Mouse (Mus musculus) cerebellum, adult 2 months (tissue): ENCODE results near the gene Jrkl. TPM values are rescaled to one million over a fixed set of nuclear protein-coding genes. Genes with fewer than 3 reads are reported as not detected.

Source experiments
- DNase-seq, 2 experiments: peaks; one replicate each; pipeline ENCODE4 v3.0.0; 2021
- H3K27ac ChIP-seq: fragments of 200-500 bp; 2 replicates; pipeline ENCODE4 v1.5.1; 2012; ENCODE audit warnings: low read length, control low read depth, inconsistent platforms; ENCODE audit not compliant: insufficient read depth
- H3K27me3 ChIP-seq: fragments of 200-500 bp; 2 replicates; pipeline ENCODE4 v1.6.1; 2012; ENCODE audit warnings: inconsistent platforms, mild to moderate bottlenecking, low read length, moderate library complexity; ENCODE audit not compliant: control insufficient read depth, insufficient read depth
- H3K4me1 ChIP-seq: fragments of 200-500 bp; 2 replicates; pipeline ENCODE4 v1.6.1; 2011; ENCODE audit warnings: low read length; ENCODE audit not compliant: control insufficient read depth, insufficient read depth
- H3K4me3 ChIP-seq: fragments of 200-500 bp; replicated peaks from 2 replicates; pipeline ENCODE3; 2011; ENCODE audit warnings: mild to moderate bottlenecking, low read depth, low read length, control low read depth; ENCODE audit not compliant: insufficient read depth
- CTCF ChIP-seq: fragments of 200-500 bp; IDR thresholded peaks from 2 replicates; pipeline ENCODE4 v1.5.1; 2011; ENCODE audit warnings: low read depth, mild to moderate bottlenecking, control low read depth, low read length, moderate library complexity, borderline replicate concordance; ENCODE audit not compliant: insufficient read depth
- POLR2A ChIP-seq: fragments of 200-500 bp; IDR thresholded peaks from 2 replicates; pipeline ENCODE4 v1.6.1; 2011; ENCODE audit warnings: low read length, control low read depth, borderline replicate concordance; ENCODE audit not compliant: insufficient read depth
- WGBS: fragments of 180-500 bp; shearing (Covaris S2); methylation state at CpG from one replicate; pipeline ENCODE4 v1.1.7; 2018; 5-methylcytosine and 5-hydroxymethylcytosine counted together
- polyA plus RNA-seq: library from polyadenylated mRNA; depleted of rRNA; stranded (reverse); fragments of >200 nt; gene quantifications from 2 replicates; pipeline ENCODE4 v1.2.3, GENCODE M21; 2012; rRNA removed

Gene Jrkl
- polyA plus RNA-seq, result 5.4 and 5.6 TPM in 2 replicates

- WGBS, result 1% methylated on average over 10 of the region's 10 CpGs
- Histone ChIP-seq H3K27ac (peak within 1 kb of the TSS; percentile 41; the same call in 1 of the 2 replicates), H3K27me3 (no peaks in the 10 kb centered on the region), H3K4me1 (no peaks in the 10 kb centered on the region), H3K4me3 (peak within 1 kb of the TSS; percentile 100)
- TF ChIP-seq CTCF, result no peak
- TF ChIP-seq POLR2A, result no peak
- peak; percentile 49 to 54 for DNase-seq
These were observed at the start of gene Jrkl for GRCm38 (mm10) chr9:13245481-13245880. Gene Jrkl, minus strand, starts transcription at chr9:13245829.

GRCm38 (mm10) chr9:13287482-13287881 is 41.9 kb upstream of the Jrkl start:
- WGBS, result 68% methylated on average over 2 of the region's 2 CpGs
- no peak overlapping the region for H3K27ac ChIP-seq
- TF ChIP-seq POLR2A (no peak), CTCF (no peak)
- no peaks in the 10 kb centered on the region for H3K4me1 ChIP-seq
- no peak overlapping the region for H3K4me3 ChIP-seq
- no peak for DNase-seq
- H3K27me3 ChIP-seq, result no peaks in the 10 kb centered on the region

- no peak overlapping the region for H3K27ac ChIP-seq
These were observed 27.6 kb upstream of the Jrkl start for GRCm38 (mm10) chr9:13273219-13273618.

GRCm38 (mm10) chr9:13260980-13261379 is 15.4 kb upstream of the Jrkl start:
- DNase-seq, result no peak
- no peak for TF ChIP-seq CTCF
- TF ChIP-seq POLR2A, result no peak
- no peak overlapping the region for H3K4me3 ChIP-seq
- H3K4me1 ChIP-seq, result no peaks in the 10 kb centered on the region
- 89% methylated on average over 3 of the region's 3 CpGs for WGBS
- H3K27me3 ChIP-seq, result no peaks in the 10 kb centered on the region
- no peak overlapping the region for H3K27ac ChIP-seq

More at GRCm38 (mm10) chr9:13273219-13273618, 27.6 kb upstream of the Jrkl start:
- DNase-seq, result no peak
- Histone ChIP-seq H3K4me3 (no peak overlapping the region), H3K4me1 (no peaks in the 10 kb centered on the region), H3K27me3 (no peaks in the 10 kb centered on the region)
- 91% methylated on average over 1 of the region's 1 CpGs for WGBS
- no peak for TF ChIP-seq POLR2A
- TF ChIP-seq CTCF, result no peak

GRCm38 (mm10) chr9:13258173-13258572 is 12.5 kb upstream of the Jrkl start:
- DNase-seq, result no peak
- WGBS, result 94% methylated on average over 2 of the region's 2 CpGs
- TF ChIP-seq POLR2A (no peak), CTCF (no peak)

GRCm38 (mm10) chr9:13256726-13257125 is 11.1 kb upstream of the Jrkl start:
- WGBS, result 98% methylated on average over 1 of the region's 1 CpGs
- Histone ChIP-seq H3K27me3 (no peaks in the 10 kb centered on the region), H3K27ac (no peak overlapping the region), H3K4me1 (no peaks in the 10 kb centered on the region), H3K4me3 (no peak overlapping the region)
- TF ChIP-seq POLR2A (no peak), CTCF (no peak)
- DNase-seq, result no peak

More at GRCm38 (mm10) chr9:13258173-13258572, 12.5 kb upstream of the Jrkl start:
- no peaks in the 10 kb centered on the region for H3K27me3 ChIP-seq
- H3K4me3 ChIP-seq, result no peak overlapping the region
- no peak overlapping the region for H3K27ac ChIP-seq
- no peaks in the 10 kb centered on the region for H3K4me1 ChIP-seq

- no peaks in the 10 kb centered on the region for H3K4me1 ChIP-seq
- H3K4me3 ChIP-seq, result no peak overlapping the region
- WGBS, result 88% methylated on average over 2 of the region's 2 CpGs
- H3K27ac ChIP-seq, result no peak overlapping the region
- no peaks in the 10 kb centered on the region for H3K27me3 ChIP-seq
- no peak for TF ChIP-seq POLR2A
- no peak for TF ChIP-seq CTCF
- DNase-seq, result no peak
These were observed 5.6 kb upstream of the Jrkl start for GRCm38 (mm10) chr9:13251251-13251650.

GRCm38 (mm10) chr9:13248104-13248503 is 2.5 kb upstream of the Jrkl start:
- TF ChIP-seq POLR2A (no peak), CTCF (no peak)
- Histone ChIP-seq H3K4me3 (no peak overlapping the region), H3K4me1 (no peaks in the 10 kb centered on the region), H3K27ac (no peak overlapping the region), H3K27me3 (no peaks in the 10 kb centered on the region)
- DNase-seq, result no peak
- 93% methylated on average over 4 of the region's 4 CpGs for WGBS
